Comparison of ENCODE assay signal across 19 mouse cellular contexts in the genomic region with DNA sequence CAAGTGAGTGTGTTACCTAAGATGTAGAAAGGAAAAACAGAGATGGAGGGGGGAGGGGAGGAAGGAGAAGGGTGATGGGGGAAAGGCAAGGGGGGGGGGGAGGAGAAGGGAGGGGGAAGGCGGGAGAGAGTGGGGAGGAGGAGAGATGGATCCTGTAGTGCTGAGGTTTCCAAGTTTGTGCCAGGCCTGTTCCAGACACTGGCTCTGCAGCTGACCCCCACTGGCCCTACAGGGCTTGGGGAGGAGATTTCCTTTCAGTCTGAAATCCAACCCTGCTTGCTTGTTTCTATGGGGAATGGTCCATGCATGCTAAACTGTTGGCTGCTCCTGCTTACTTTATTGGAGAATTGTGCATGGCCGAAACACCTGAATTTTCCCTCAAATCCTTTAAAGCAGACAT. TPM values are rescaled to one million over a fixed set of nuclear protein-coding genes. Genes with fewer than 3 reads are reported as not detected.
DNase-seq lines count a peak whose midpoint lies in the region; ATAC-seq lines count a peak whose summit lies in the region.
"Had no signal": no experiment of that assay in that cellular context is flagged by ENCODE, and none has a peak within 500 bp of the region (broad histone marks: within the 10 kb centered on the region; RNA-seq: fewer than 3 reads in every experiment).

No protein-coding gene starts in this region.

- H3K36me3 ChIP-seq in forebrain, embryonic 11.5 days (ENCODE audit: control insufficient read depth, insufficient read depth, low read length): no peaks in the 10 kb centered on the region
- H3K36me3 ChIP-seq in forebrain, embryonic 13.5 days (ENCODE audit: poor library complexity, severe bottlenecking): no peaks in the 10 kb centered on the region
- no peaks in the 10 kb centered on the region for H3K36me3 ChIP-seq in lung, embryonic 15.5 days
- no peaks in the 10 kb centered on the region for H3K36me3 ChIP-seq in hindbrain, embryonic 12.5 days
- H3K36me3 ChIP-seq in midbrain, embryonic 14.5 days (ENCODE audit: control insufficient read depth, insufficient read depth, low read length): no peaks in the 10 kb centered on the region
- H3K36me3 ChIP-seq: midbrain, embryonic 12.5 days; neural tube, embryonic 15.5 days had no signal

- 0 out of 2 replicates have a peak overlapping the region, but pooled peaks have one; percentile 10 for H3K9ac ChIP-seq in forebrain, embryonic 11.5 days (ENCODE audit: low read length)
- no peak overlapping the region for H3K9ac ChIP-seq in forebrain, embryonic 13.5 days
- H3K9ac ChIP-seq in lung, embryonic 15.5 days: no peak overlapping the region
- no peak overlapping the region for H3K9ac ChIP-seq in hindbrain, embryonic 12.5 days
- no peak overlapping the region for H3K9ac ChIP-seq in midbrain, embryonic 14.5 days (replicated peaks; ENCODE audit: low read length)
- H3K9ac ChIP-seq: midbrain, embryonic 12.5 days; neural tube, embryonic 15.5 days had no signal

- no peak overlapping the region for H3K4me2 ChIP-seq in forebrain, embryonic 11.5 days (ENCODE audit: low read depth, low read length, severe bottlenecking)
- H3K4me2 ChIP-seq in forebrain, embryonic 13.5 days: no peak overlapping the region
- H3K4me2 ChIP-seq in lung, embryonic 15.5 days: no peak overlapping the region
- no peak overlapping the region for H3K4me2 ChIP-seq in hindbrain, embryonic 12.5 days (replicated peaks)
- no peak overlapping the region for H3K4me2 ChIP-seq in midbrain, embryonic 14.5 days (ENCODE audit: low read length)
- H3K4me2 ChIP-seq: midbrain, embryonic 12.5 days; neural tube, embryonic 15.5 days had no signal

- DNase-seq in forebrain, embryonic 11.5 days (ENCODE audit: low spot score): no peak
- no peak for DNase-seq in lung, postnatal 4 days
- peak; percentile 19 for DNase-seq in midbrain, embryonic 14.5 days
- DNase-seq in gastrocnemius, postnatal 36 days: no peak
- DNase-seq: cerebellum, adult 9-10 months; gastrocnemius, postnatal 25 days; heart, postnatal 10 days; lung, adult 18-20 months; right cerebral cortex, postnatal 4 days had no signal

- H3K9me3 ChIP-seq in forebrain, embryonic 11.5 days (ENCODE audit: control insufficient read depth, low read length): no peaks in the 10 kb centered on the region
- H3K9me3 ChIP-seq in forebrain, embryonic 13.5 days (replicated peaks): no peaks in the 10 kb centered on the region
- no peaks in the 10 kb centered on the region for H3K9me3 ChIP-seq in lung, embryonic 15.5 days
- H3K9me3 ChIP-seq in hindbrain, embryonic 12.5 days (replicated peaks): no peaks in the 10 kb centered on the region
- H3K9me3 ChIP-seq in midbrain, embryonic 14.5 days (ENCODE audit: control insufficient read depth, low read length): no peaks in the 10 kb centered on the region
- H3K9me3 ChIP-seq: midbrain, embryonic 12.5 days; neural tube, embryonic 15.5 days had no signal

- no peaks in the 10 kb centered on the region for H3K4me1 ChIP-seq in forebrain, embryonic 11.5 days (replicated peaks; ENCODE audit: control insufficient read depth, insufficient read depth, low read length)
- H3K4me1 ChIP-seq in forebrain, embryonic 13.5 days: 0 out of 2 replicates have a peak, but pooled peaks cover 6% of the 10 kb centered on the region
- peaks cover 23% of the 10 kb centered on the region for H3K4me1 ChIP-seq in lung, embryonic 15.5 days
- H3K4me1 ChIP-seq in hindbrain, embryonic 12.5 days: peaks cover 8% of the 10 kb centered on the region
- no peaks in the 10 kb centered on the region for H3K4me1 ChIP-seq in midbrain, embryonic 14.5 days (ENCODE audit: control insufficient read depth, insufficient read depth, low read length)
- H3K4me1 ChIP-seq: neural tube, embryonic 15.5 days had no signal

- no peaks in the 10 kb centered on the region for H3K27me3 ChIP-seq in forebrain, embryonic 11.5 days (ENCODE audit: control insufficient read depth, insufficient read depth, low read length)
- H3K27me3 ChIP-seq in forebrain, embryonic 13.5 days: no peaks in the 10 kb centered on the region
- no peaks in the 10 kb centered on the region for H3K27me3 ChIP-seq in lung, embryonic 15.5 days
- no peaks in the 10 kb centered on the region; the same call in 1 of the 2 replicates for H3K27me3 ChIP-seq in hindbrain, embryonic 12.5 days
- no peaks in the 10 kb centered on the region for H3K27me3 ChIP-seq in midbrain, embryonic 14.5 days (ENCODE audit: control insufficient read depth, insufficient read depth, low read length)
- H3K27me3 ChIP-seq: midbrain, embryonic 12.5 days; neural tube, embryonic 15.5 days had no signal

- no peak overlapping the region for H3K4me3 ChIP-seq in forebrain, embryonic 11.5 days (ENCODE audit: low read depth, low read length)
- no peak overlapping the region for H3K4me3 ChIP-seq in forebrain, embryonic 13.5 days
- H3K4me3 ChIP-seq in lung, embryonic 15.5 days: no peak overlapping the region
- no peak overlapping the region for H3K4me3 ChIP-seq in hindbrain, embryonic 12.5 days
- H3K4me3 ChIP-seq in midbrain, embryonic 14.5 days (replicated peaks; ENCODE audit: low read depth, low read length): no peak overlapping the region
- H3K4me3 ChIP-seq: erythroblast, embryonic 14.5 days; midbrain, embryonic 12.5 days; neural tube, embryonic 15.5 days had no signal

- 53% methylated on average over 1 of the region's 2 CpGs for WGBS in forebrain, embryonic 11.5 days
- 57% methylated on average over 1 of the region's 2 CpGs for WGBS in forebrain, embryonic 13.5 days
- 56% methylated on average over 2 of the region's 2 CpGs for whole genome bisulfite sequencing in lung, embryonic 15.5 days
- WGBS in hindbrain, embryonic 12.5 days: 75% methylated on average over 1 of the region's 2 CpGs
- whole genome bisulfite sequencing in midbrain, embryonic 14.5 days: 17% methylated on average over 1 of the region's 2 CpGs

- intact Hi-C loops in gastrocnemius, postnatal 36 days (cut with DNase I): no loop called here

- H3K27ac ChIP-seq in forebrain, embryonic 11.5 days (ENCODE audit: low read depth, low read length): no peak overlapping the region
- H3K27ac ChIP-seq in forebrain, embryonic 13.5 days: no peak overlapping the region
- H3K27ac ChIP-seq in lung, embryonic 15.5 days: no peak overlapping the region
- H3K27ac ChIP-seq in hindbrain, embryonic 12.5 days: peak overlapping the region; percentile 52; the same call in 1 of the 2 replicates
- H3K27ac ChIP-seq in midbrain, embryonic 14.5 days (replicated peaks; ENCODE audit: low read depth, low read length): no peak overlapping the region
- H3K27ac ChIP-seq: midbrain, embryonic 12.5 days; neural tube, embryonic 15.5 days; stomach, postnatal 0 days had no signal

- ATAC-seq in forebrain, embryonic 11.5 days (replicated peaks; ENCODE audit: low FRiP score): no peak
- ATAC-seq in forebrain, embryonic 13.5 days: no peak
- peak; percentile 56; the same call in 1 of the 2 replicates for ATAC-seq in lung, embryonic 15.5 days (ENCODE audit: borderline replicate concordance, extremely low read depth, low FRiP score, low TSS enrichment)
- ATAC-seq in hindbrain, embryonic 12.5 days (ENCODE audit: low FRiP score): no peak
- no peak for ATAC-seq in midbrain, embryonic 14.5 days (ENCODE audit: low FRiP score, low TSS enrichment)
- ATAC-seq in erythroblast, adult 5-6 weeks (replicated peaks; ENCODE audit: low FRiP score, poor library complexity, severe bottlenecking): no peak
- ATAC-seq: intestine, postnatal 0 days had no signal

RNA-seq across cellular contexts. Expression of gene Hsd11b2, which starts 9.8 kb away (rescaled TPM):
- polyA plus RNA-seq in forebrain, embryonic 11.5 days (2014; fragmentation: Nextera tagmentation; extraction: Ambion mirVana): 13.5 and 13.6 TPM in 2 replicates
- polyA plus RNA-seq in forebrain, embryonic 13.5 days (2015; fragmentation: Nextera tagmentation; extraction: Ambion mirVana): 3.9 and 6.1 TPM in 2 replicates
- 2.6 and 2.8 TPM in 2 replicates for polyA plus RNA-seq in lung, embryonic 15.5 days (2015; fragmentation: Nextera tagmentation; extraction: Ambion mirVana)
- 24.2 and 24.7 TPM in 2 replicates for polyA plus RNA-seq in hindbrain, embryonic 12.5 days (2016; fragmentation: Nextera tagmentation; extraction: Ambion mirVana)
- 5.9 and 9.7 TPM in 2 replicates for polyA plus RNA-seq in midbrain, embryonic 14.5 days (2014; fragmentation: Nextera tagmentation; extraction: Ambion mirVana)
- total RNA-seq in gastrocnemius, postnatal 36 days (2021): under 1 TPM in 1 of 2 experiments, not detected in 1; 0.22 TPM
- 2.3 TPM in 1 of 2 replicates, not detected in the other for total RNA-seq in erythroblast, adult 5-6 weeks (2015; ENCODE audit: low replicate concordance)
- total RNA-seq in erythroblast, adult 5-6 weeks (2017; ENCODE audit: low replicate concordance): not detected in 2 replicates
- total RNA-seq: left cerebral cortex, postnatal 25 days had no signal
- polyA plus RNA-seq: erythroblast, embryonic 14.5 days had no signal

RNA-seq across cellular contexts. Expression of gene Zdhhc1, which starts 12.1 kb away (rescaled TPM):
- 20.2 and 24.6 TPM in 2 replicates for polyA plus RNA-seq in forebrain, embryonic 11.5 days (2014; fragmentation: Nextera tagmentation; extraction: Ambion mirVana)
- 20.6 and 24.8 TPM in 2 replicates for polyA plus RNA-seq in forebrain, embryonic 13.5 days (2015; fragmentation: Nextera tagmentation; extraction: Ambion mirVana)
- 44.0 and 50.9 TPM in 2 replicates for polyA plus RNA-seq in lung, embryonic 15.5 days (2015; fragmentation: Nextera tagmentation; extraction: Ambion mirVana)
- 35.8 and 36.1 TPM in 2 replicates for polyA plus RNA-seq in hindbrain, embryonic 12.5 days (2016; fragmentation: Nextera tagmentation; extraction: Ambion mirVana)
- polyA plus RNA-seq in midbrain, embryonic 14.5 days (2014; fragmentation: Nextera tagmentation; extraction: Ambion mirVana): 25.2 and 26.4 TPM in 2 replicates
- total RNA-seq in gastrocnemius, postnatal 36 days (2021): 1 to 10 TPM; 8.1 to 8.3 TPM
- total RNA-seq in erythroblast, adult 5-6 weeks (2015; ENCODE audit: low replicate concordance): not detected in 2 replicates
- 0.17 and 0.42 TPM in 2 replicates for total RNA-seq in erythroblast, adult 5-6 weeks (2017; ENCODE audit: low replicate concordance)

RNA-seq across cellular contexts. Expression of gene Tppp3, which starts 37.4 kb away (rescaled TPM):
- polyA plus RNA-seq in forebrain, embryonic 11.5 days (2014; fragmentation: Nextera tagmentation; extraction: Ambion mirVana): 36.1 and 37.7 TPM in 2 replicates
- 34.6 and 40.4 TPM in 2 replicates for polyA plus RNA-seq in forebrain, embryonic 13.5 days (2015; fragmentation: Nextera tagmentation; extraction: Ambion mirVana)
- 63.3 and 63.6 TPM in 2 replicates for polyA plus RNA-seq in lung, embryonic 15.5 days (2015; fragmentation: Nextera tagmentation; extraction: Ambion mirVana)
- polyA plus RNA-seq in hindbrain, embryonic 12.5 days (2016; fragmentation: Nextera tagmentation; extraction: Ambion mirVana): 162 and 186 TPM in 2 replicates
- polyA plus RNA-seq in midbrain, embryonic 14.5 days (2014; fragmentation: Nextera tagmentation; extraction: Ambion mirVana): 91.3 and 108 TPM in 2 replicates
- 10 to 100 TPM; 54.1 to 54.9 TPM for total RNA-seq in gastrocnemius, postnatal 36 days (2021)
- total RNA-seq in erythroblast, adult 5-6 weeks (2015; ENCODE audit: low replicate concordance): not detected in 2 replicates
- total RNA-seq in erythroblast, adult 5-6 weeks (2017; ENCODE audit: low replicate concordance): not detected in 2 replicates

RNA-seq across cellular contexts. Expression of gene Atp6v0d1, which starts 57.1 kb away (rescaled TPM):
- polyA plus RNA-seq in forebrain, embryonic 11.5 days (2014; fragmentation: Nextera tagmentation; extraction: Ambion mirVana): 99.2 and 108 TPM in 2 replicates
- 136 and 152 TPM in 2 replicates for polyA plus RNA-seq in forebrain, embryonic 13.5 days (2015; fragmentation: Nextera tagmentation; extraction: Ambion mirVana)
- polyA plus RNA-seq in lung, embryonic 15.5 days (2015; fragmentation: Nextera tagmentation; extraction: Ambion mirVana): 80.8 and 82.1 TPM in 2 replicates
- 117 and 127 TPM in 2 replicates for polyA plus RNA-seq in hindbrain, embryonic 12.5 days (2016; fragmentation: Nextera tagmentation; extraction: Ambion mirVana)
- polyA plus RNA-seq in midbrain, embryonic 14.5 days (2014; fragmentation: Nextera tagmentation; extraction: Ambion mirVana): 227 and 250 TPM in 2 replicates
- total RNA-seq in gastrocnemius, postnatal 36 days (2021): 10 to 100 TPM; 37.3 to 40.9 TPM
- 72.8 and 90.9 TPM in 2 replicates for total RNA-seq in erythroblast, adult 5-6 weeks (2015; ENCODE audit: low replicate concordance)
- 46.0 and 50.9 TPM in 2 replicates for total RNA-seq in erythroblast, adult 5-6 weeks (2017; ENCODE audit: low replicate concordance)
